Mouse (Mus musculus) midbrain, embryonic 13.5 days (tissue): ENCODE measurements at regions not wholly inside any gene's neighbourhood (a gene's known extent, or its start where the extent isn't known, plus 50 kb on each side); places are given as distances from the start of the nearest gene placed in this dataset.

ENCODE experiments used
- ATAC-seq: fragments of 200-750 bp; cut with Nextera tagmentation; 2 replicates; pipeline ENCODE4 v1.8.0; 2017; ENCODE audit warnings: mild to moderate bottlenecking, moderate TSS enrichment, moderate library complexity
- H3K27ac ChIP-seq: fragments of 300-500 bp; sonication (generic); 2 replicates; pipeline ENCODE4 v1.5.1; 2015; ENCODE audit warnings: inconsistent platforms, mild to moderate bottlenecking, moderate library complexity
- H3K27me3 ChIP-seq: fragments of 300-500 bp; sonication (generic); 2 replicates; pipeline ENCODE4 v1.6.1; 2015; ENCODE audit warnings: mild to moderate bottlenecking, inconsistent platforms
- H3K36me3 ChIP-seq: fragments of 300-500 bp; sonication (generic); 2 replicates; pipeline ENCODE4 v1.6.1; 2015; ENCODE audit warnings: mild to moderate bottlenecking, inconsistent platforms
- H3K4me1 ChIP-seq: fragments of 300-500 bp; sonication (generic); replicated peaks from 2 replicates; pipeline ENCODE4 v1.6.1; 2015; ENCODE audit warnings: inconsistent platforms
- H3K4me2 ChIP-seq: fragments of 300-500 bp; sonication (generic); replicated peaks from 2 replicates; pipeline ENCODE4 v1.6.1; 2015; ENCODE audit warnings: moderate library complexity, mild to moderate bottlenecking, inconsistent platforms
- H3K4me3 ChIP-seq: fragments of 300-500 bp; sonication (generic); replicated peaks from 2 replicates; pipeline ENCODE4 v1.5.1; 2015; ENCODE audit warnings: mild to moderate bottlenecking, inconsistent platforms
- H3K9ac ChIP-seq: fragments of 300-500 bp; sonication (generic); replicated peaks from 2 replicates; pipeline ENCODE4 v1.6.1; 2015; ENCODE audit warnings: mild to moderate bottlenecking, inconsistent platforms
- H3K9me3 ChIP-seq: fragments of 300-500 bp; sonication (generic); 2 replicates; pipeline ENCODE4 v1.6.1; 2016; ENCODE audit warnings: mild to moderate bottlenecking, inconsistent platforms
- WGBS: fragments of 180-500 bp; shearing (Covaris S2); methylation state at CpG from one replicate; pipeline ENCODE4 v1.1.7; 2015; 5-methylcytosine and 5-hydroxymethylcytosine counted together

GRCm38 (mm10) chr6:98801061-98801460 is 458.5 kb upstream of the Gm765 start:
- no peak overlapping the region for H3K4me3 ChIP-seq
- no peak overlapping the region for H3K27ac ChIP-seq
- H3K9ac ChIP-seq = no peak overlapping the region
- no peaks in the 10 kb centered on the region for H3K9me3 ChIP-seq
- 0 out of 2 replicates have a peak, but pooled peaks cover 5% of the 10 kb centered on the region for H3K4me1 ChIP-seq
- H3K27me3 ChIP-seq = no peaks in the 10 kb centered on the region
- no peaks in the 10 kb centered on the region for H3K36me3 ChIP-seq
- 76% methylated on average over 4 of the region's 4 CpGs for WGBS
- no peak for ATAC-seq
- H3K4me2 ChIP-seq = no peak overlapping the region

GRCm38 (mm10) chr6:98800040-98800439 is 457.5 kb upstream of the Gm765 start:
- H3K4me3 ChIP-seq = no peak overlapping the region
- no peaks in the 10 kb centered on the region for H3K9me3 ChIP-seq
- WGBS = 86% methylated on average over 8 of the region's 8 CpGs
- H3K4me1 ChIP-seq = 0 out of 2 replicates have a peak, but pooled peaks cover 5% of the 10 kb centered on the region
- no peaks in the 10 kb centered on the region for H3K36me3 ChIP-seq
- no peak for ATAC-seq
- no peak overlapping the region for H3K27ac ChIP-seq
- H3K27me3 ChIP-seq = no peaks in the 10 kb centered on the region
- no peak overlapping the region for H3K9ac ChIP-seq
- H3K4me2 ChIP-seq = no peak overlapping the region

DNA sequence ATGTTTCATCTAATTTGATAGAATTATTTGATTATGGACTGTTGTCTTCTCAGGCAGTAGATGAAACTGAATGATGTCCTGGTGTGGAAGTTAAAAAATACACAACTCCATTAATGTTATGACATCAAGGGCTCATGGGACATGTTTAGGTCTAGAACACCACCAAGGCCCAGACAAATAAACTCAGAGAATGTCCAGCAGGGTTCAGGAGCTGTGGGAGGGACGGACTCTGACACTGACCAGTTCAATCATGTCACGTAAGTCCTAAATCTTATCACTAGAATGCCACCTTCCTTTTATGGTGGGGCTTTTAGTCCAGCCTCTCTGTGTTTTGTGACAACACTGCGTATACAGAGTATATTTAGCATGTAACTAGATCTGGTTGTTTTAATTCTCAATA is 455.2 kb upstream of the Gm765 start:
- no peak for ATAC-seq
- 98% methylated on average over 3 of the region's 3 CpGs for WGBS
- H3K9me3 ChIP-seq = no peaks in the 10 kb centered on the region

DNA sequence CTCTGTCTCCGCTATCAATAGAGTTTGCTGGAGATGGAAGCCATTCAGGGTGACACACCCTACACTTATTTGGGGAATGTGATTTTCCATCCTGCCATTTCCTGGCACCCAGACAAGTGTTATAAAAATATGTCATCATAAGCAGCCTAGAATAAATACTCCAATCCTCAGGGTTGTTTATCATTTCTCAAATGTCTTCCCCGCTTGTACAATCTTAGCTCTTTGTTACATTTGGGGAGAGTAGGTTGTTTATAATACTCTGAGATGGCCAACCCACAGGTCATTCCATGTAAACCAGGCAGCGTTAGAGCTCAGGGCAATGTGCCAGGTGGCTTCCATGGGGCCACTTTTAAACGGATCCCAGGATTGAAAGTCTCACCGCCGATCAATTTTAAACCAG is 454.8 kb upstream of the Gm765 start:
- Histone ChIP-seq H3K4me3 (no peak overlapping the region), H3K4me2 (no peak overlapping the region), H3K4me1 (0 out of 2 replicates have a peak, but pooled peaks cover 5% of the 10 kb centered on the region), H3K27me3 (no peaks in the 10 kb centered on the region), H3K9me3 (no peaks in the 10 kb centered on the region), H3K9ac (no peak overlapping the region), H3K27ac (no peak overlapping the region), H3K36me3 (no peaks in the 10 kb centered on the region)
- ATAC-seq = no peak
- 93% methylated on average over 6 of the region's 6 CpGs for WGBS

More for the DNA sequence above, 455.2 kb upstream of the Gm765 start:
- Histone ChIP-seq H3K4me1 (0 out of 2 replicates have a peak, but pooled peaks cover 5% of the 10 kb centered on the region), H3K4me2 (no peak overlapping the region), H3K27ac (no peak overlapping the region), H3K36me3 (no peaks in the 10 kb centered on the region), H3K27me3 (no peaks in the 10 kb centered on the region), H3K9ac (no peak overlapping the region), H3K4me3 (no peak overlapping the region)

DNA sequence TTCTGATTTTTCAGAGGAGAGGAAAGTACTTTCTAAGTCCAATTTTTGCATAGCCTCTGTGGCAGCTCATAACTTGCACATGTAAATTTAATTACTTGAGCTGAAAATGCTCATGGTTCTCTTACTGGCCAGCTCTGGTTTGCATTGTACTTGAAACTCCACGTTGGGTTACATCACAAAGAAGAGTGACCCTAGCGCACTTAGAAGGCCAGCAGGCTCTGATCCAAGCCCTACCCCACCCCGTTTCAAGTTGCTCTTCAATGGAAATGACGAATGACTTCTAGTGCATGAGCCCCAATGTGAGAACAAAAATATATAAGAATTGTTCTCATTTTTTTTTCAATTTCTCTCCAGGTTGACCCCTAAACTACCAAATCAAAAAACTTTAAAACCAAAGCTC is 454.1 kb upstream of the Gm765 start:
- H3K9me3 ChIP-seq = no peaks in the 10 kb centered on the region
- no peak overlapping the region for H3K4me2 ChIP-seq
- no peak overlapping the region for H3K9ac ChIP-seq
- H3K27ac ChIP-seq = no peak overlapping the region
- WGBS = 77% methylated on average over 4 of the region's 4 CpGs
- H3K27me3 ChIP-seq = no peaks in the 10 kb centered on the region
- no peaks in the 10 kb centered on the region for H3K36me3 ChIP-seq
- ATAC-seq = no peak
- 0 out of 2 replicates have a peak, but pooled peaks cover 2% of the 10 kb centered on the region for H3K4me1 ChIP-seq
- no peak overlapping the region for H3K4me3 ChIP-seq

DNA sequence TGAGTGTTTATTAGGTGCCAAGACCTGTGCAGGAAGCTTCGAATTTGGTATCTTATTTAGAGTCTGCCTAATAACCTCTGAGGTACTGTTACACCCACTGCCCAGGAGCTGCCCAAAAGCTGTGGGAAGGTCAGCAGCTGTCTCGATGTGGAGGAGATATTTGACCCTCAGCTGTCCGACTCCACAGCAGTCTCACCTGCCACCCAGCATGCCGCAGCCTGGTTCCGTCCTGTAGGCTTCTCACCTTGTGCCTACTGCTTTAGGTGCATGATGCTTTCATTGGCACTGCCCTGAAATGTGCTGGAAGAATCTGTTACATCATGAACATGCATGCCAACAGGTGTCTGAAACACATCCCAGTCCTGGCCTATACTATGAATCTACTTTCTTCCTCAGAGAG is 444.9 kb upstream of the Gm765 start:
- Histone ChIP-seq H3K27ac (no peak overlapping the region), H3K4me1 (no peaks in the 10 kb centered on the region), H3K9ac (no peak overlapping the region), H3K36me3 (no peaks in the 10 kb centered on the region), H3K27me3 (no peaks in the 10 kb centered on the region; the same call in 1 of the 2 replicates), H3K4me3 (no peak overlapping the region), H3K9me3 (no peaks in the 10 kb centered on the region), H3K4me2 (no peak overlapping the region)
- ATAC-seq = no peak
- WGBS = 91% methylated on average over 5 of the region's 5 CpGs

DNA sequence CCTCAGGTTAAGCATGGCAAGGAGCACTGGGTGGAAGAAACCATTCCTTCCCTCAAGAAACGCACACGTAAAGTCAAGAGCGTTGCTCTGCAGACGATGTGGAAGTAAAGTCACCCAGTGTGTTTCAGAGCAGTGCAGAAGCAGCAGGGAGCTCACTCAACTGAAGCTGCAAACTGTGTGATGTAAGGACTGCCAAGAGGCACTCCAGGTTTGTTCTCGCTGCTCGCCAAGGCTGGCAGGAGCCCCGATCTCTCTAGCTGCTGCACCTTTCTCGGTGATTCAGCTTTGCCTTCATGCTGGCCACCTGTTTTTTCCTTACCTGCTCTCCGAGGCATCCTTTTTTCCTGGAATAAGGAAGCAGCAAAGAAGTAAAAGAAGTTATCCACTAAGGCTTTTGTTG is 439.5 kb upstream of the Gm765 start:
- Histone ChIP-seq H3K9me3 (no peaks in the 10 kb centered on the region), H3K4me2 (no peak overlapping the region), H3K9ac (no peak overlapping the region), H3K36me3 (no peaks in the 10 kb centered on the region), H3K4me3 (no peak overlapping the region), H3K27me3 (no peaks in the 10 kb centered on the region; the same call in 1 of the 2 replicates), H3K4me1 (no peaks in the 10 kb centered on the region), H3K27ac (no peak overlapping the region)
- 89% methylated on average over 9 of the region's 9 CpGs for WGBS
- ATAC-seq = no peak

GRCm38 (mm10) chr6:98775780-98776179 is 433.2 kb upstream of the Gm765 start:
- H3K9ac ChIP-seq = no peak overlapping the region
- no peak overlapping the region for H3K4me2 ChIP-seq
- H3K36me3 ChIP-seq = no peaks in the 10 kb centered on the region
- H3K4me1 ChIP-seq = no peaks in the 10 kb centered on the region
- peaks cover 6% of the 10 kb centered on the region for H3K27me3 ChIP-seq
- WGBS = 93% methylated on average over 1 of the region's 1 CpGs
- H3K4me3 ChIP-seq = no peak overlapping the region
- no peaks in the 10 kb centered on the region for H3K9me3 ChIP-seq
- no peak overlapping the region for H3K27ac ChIP-seq
- no peak for ATAC-seq

DNA sequence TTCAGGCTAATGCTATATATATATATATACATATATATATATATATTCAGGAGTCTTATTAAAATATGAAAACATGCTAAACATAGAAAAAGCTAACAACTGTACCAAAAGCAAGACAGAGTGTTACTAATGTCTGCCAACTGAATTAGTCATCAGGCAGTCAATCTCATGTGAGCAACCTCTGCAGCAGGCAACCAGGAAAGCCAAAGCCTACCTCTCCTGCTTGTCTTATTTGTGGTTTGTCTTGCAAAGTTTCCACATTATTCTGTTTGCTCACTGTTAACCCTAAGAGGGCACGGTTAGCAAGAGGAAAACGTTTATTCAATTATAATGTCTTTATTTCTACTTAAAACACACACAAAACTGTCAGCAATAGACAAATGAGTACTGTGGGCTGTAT is 427.4 kb upstream of the Gm765 start:
- no peak overlapping the region for H3K9ac ChIP-seq
- no peak overlapping the region for H3K4me3 ChIP-seq
- ATAC-seq = no peak
- WGBS = 75% methylated on average over 2 of the region's 2 CpGs
- H3K36me3 ChIP-seq = no peaks in the 10 kb centered on the region
- H3K27ac ChIP-seq = no peak overlapping the region
- H3K4me1 ChIP-seq = peaks cover 15% of the 10 kb centered on the region
- no peak overlapping the region for H3K4me2 ChIP-seq
- peaks cover 16% of the 10 kb centered on the region for H3K27me3 ChIP-seq
- H3K9me3 ChIP-seq = no peaks in the 10 kb centered on the region

DNA sequence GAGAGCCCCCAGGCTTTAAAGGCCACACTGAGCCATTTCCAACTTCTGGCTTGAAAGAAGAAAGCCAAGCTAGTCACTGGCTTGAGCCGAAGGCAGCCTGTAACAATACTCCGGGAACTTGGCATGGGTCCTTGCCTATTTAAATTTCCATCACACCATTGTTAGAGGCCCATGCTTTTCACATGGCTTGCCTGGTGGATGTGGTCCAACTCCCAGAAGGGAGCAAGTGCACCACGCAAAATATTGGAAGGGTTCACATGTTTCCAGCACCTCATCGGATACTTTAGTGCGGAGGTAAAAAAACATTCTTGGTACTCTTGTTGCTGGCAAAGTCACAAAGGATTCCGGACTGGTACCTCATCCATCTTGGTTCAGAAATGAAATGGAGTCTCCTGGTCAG is 426.8 kb upstream of the Gm765 start:
- H3K9me3 ChIP-seq = no peaks in the 10 kb centered on the region
- H3K36me3 ChIP-seq = no peaks in the 10 kb centered on the region
- 75% methylated on average over 6 of the region's 6 CpGs for WGBS
- peaks cover 16% of the 10 kb centered on the region for H3K27me3 ChIP-seq
- ATAC-seq = no peak
- H3K9ac ChIP-seq = no peak overlapping the region
- H3K27ac ChIP-seq = no peak overlapping the region
- H3K4me2 ChIP-seq = no peak overlapping the region
- H3K4me1 ChIP-seq = peaks cover 15% of the 10 kb centered on the region
- H3K4me3 ChIP-seq = no peak overlapping the region

DNA sequence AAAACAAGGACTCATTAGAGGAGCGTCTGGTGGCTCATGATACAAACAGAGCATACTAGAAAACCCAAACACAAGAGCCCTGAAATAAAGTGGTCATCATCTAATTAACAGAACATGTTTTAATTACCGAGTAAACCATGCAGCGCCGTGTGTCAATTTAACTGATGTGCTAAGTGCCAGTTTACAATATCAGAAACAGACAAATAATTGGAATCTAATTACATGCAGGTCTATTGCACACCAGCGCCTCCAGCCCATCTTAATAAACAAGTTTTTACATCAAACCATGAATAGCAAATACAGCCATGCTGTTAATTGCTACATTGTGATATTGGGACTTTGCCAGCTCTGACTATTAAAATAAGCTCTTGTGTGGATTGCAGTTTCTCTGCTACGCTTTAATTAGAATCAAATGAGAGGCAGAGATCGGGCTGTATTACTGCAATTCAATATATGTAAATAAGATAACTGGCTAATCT is 425.3 kb upstream of the Gm765 start:
- H3K36me3 ChIP-seq = no peaks in the 10 kb centered on the region
- peaks cover 15% of the 10 kb centered on the region for H3K4me1 ChIP-seq
- no peak overlapping the region for H3K4me3 ChIP-seq
- H3K9ac ChIP-seq = no peak overlapping the region
- H3K27ac ChIP-seq = no peak overlapping the region
- peak; percentile 80 for ATAC-seq
- peaks cover 16% of the 10 kb centered on the region for H3K27me3 ChIP-seq
- no peaks in the 10 kb centered on the region for H3K9me3 ChIP-seq
- no peak overlapping the region for H3K4me2 ChIP-seq
- 39% methylated on average over 7 of the region's 7 CpGs for WGBS

DNA sequence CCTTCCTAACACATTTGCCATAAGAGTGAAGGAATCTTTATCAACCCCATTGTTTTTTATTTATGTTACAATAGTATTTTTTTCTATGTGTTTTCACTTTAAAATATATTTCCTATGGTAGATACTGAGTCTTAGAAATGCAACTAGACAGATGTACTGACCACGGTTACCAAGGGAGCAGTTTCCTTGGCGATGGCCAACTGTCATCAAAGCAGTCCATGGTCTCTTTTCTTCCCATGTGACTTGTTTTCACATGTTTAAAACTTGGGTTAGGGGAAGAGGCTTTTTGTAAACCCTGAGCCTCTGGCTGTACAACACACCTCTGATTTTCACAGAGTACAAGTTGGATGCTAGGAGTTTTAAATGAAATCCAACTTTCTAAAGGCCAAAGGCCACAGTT is 411.9 kb upstream of the Gm765 start:
- no peaks in the 10 kb centered on the region for H3K27me3 ChIP-seq
- WGBS = 81% methylated on average over 2 of the region's 2 CpGs
- H3K27ac ChIP-seq = no peak overlapping the region
- H3K4me1 ChIP-seq = no peaks in the 10 kb centered on the region
- H3K36me3 ChIP-seq = no peaks in the 10 kb centered on the region
- H3K9me3 ChIP-seq = no peaks in the 10 kb centered on the region
- no peak overlapping the region for H3K4me2 ChIP-seq
- H3K4me3 ChIP-seq = no peak overlapping the region
- H3K9ac ChIP-seq = no peak overlapping the region
- ATAC-seq = no peak

- no peaks in the 10 kb centered on the region for H3K9me3 ChIP-seq
- no peak overlapping the region for H3K4me2 ChIP-seq
- ATAC-seq = no peak
- no peak overlapping the region for H3K4me3 ChIP-seq
- H3K27me3 ChIP-seq = no peaks in the 10 kb centered on the region
- no peaks in the 10 kb centered on the region for H3K4me1 ChIP-seq
- no peak overlapping the region for H3K9ac ChIP-seq
- H3K27ac ChIP-seq = no peak overlapping the region
- 82% methylated on average over 4 of the region's 4 CpGs for WGBS
- H3K36me3 ChIP-seq = no peaks in the 10 kb centered on the region
These were observed 406.1 kb upstream of the Gm765 start for GRCm38 (mm10) chr6:98748618-98749017.
